Mouse (Mus musculus) monocyte, adult 59 days (primary cell): ENCODE data around the gene Stx2. TPM values are rescaled to one million over a fixed set of nuclear protein-coding genes. Genes with fewer than 3 reads are reported as not detected.

Source experiments
- total RNA-seq, 2 experiments: library from RNA; stranded (reverse); gene quantifications; one replicate each; pipeline ENCODE4 v1.2.4; 2023

Stx2 gene
- 10 to 100 TPM; 16.4 to 23.4 TPM for total RNA-seq

DNA sequence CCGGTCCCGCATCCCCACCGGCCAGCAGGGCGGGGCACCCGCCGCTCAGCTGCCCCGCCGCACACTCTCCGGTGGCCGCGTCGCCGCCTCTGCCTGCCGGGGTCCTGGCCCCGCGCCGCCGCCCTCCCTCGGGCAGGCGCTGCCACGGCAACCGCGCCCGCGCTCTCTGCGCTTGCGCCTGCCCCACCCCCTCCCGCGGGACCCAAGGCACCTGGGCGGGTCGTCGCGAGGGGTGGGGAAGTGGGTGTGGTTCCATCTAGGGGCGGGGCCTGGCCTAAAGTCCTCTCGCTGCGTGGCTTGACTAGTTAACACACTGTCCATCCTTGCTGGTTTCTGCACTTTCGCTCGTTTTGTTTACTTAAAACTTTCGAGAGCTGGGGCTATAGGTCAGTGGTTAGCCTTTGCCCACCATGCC, at the start of gene Stx2:
Stx2 (minus strand) TSS at position 163 of the 415 bp plus-strand sequence.

DNA sequence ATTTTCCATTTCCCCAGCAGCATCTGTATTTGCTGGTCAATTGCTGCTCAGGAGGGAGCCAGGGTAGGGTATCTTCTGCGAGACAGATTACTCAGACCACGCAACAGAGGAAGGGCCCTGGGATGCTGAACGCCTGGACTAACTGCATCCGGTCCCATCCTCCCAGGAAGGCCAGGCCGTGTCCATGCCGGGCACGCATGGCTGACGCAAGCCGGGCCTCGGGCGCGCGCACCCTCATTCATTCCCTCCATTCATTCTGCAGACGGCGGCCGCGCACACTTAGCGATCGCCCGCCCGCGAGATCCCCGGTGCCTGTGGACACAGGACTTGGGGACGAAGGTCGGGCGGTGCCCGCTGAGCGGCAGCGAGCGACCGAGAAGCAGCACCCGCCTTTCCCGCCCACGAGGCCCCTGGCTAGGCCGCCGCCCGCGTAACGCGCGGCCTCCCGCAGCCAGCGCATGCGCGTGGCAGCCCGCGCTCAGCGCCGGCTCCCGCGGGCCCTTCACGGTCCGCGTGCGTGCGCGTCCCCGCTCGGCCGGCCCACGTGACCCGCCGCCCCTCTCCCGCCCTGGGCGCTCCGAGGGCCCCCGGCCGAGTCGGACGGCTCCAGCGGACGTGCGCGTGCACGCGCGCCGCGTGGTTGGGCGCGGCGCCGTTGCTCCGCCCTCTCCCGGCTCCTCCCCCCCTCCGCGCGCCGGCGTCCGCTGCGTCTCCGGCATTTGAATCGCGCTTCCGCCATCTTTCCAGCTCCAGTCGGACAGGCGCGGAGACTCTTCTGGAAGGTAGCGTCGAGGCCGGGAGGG, 11.3 kb upstream of the Stx2 start, which contains the start of gene Ran:
Ran (plus strand) TSS at position 573 of the 803 bp plus-strand sequence.

DNA sequence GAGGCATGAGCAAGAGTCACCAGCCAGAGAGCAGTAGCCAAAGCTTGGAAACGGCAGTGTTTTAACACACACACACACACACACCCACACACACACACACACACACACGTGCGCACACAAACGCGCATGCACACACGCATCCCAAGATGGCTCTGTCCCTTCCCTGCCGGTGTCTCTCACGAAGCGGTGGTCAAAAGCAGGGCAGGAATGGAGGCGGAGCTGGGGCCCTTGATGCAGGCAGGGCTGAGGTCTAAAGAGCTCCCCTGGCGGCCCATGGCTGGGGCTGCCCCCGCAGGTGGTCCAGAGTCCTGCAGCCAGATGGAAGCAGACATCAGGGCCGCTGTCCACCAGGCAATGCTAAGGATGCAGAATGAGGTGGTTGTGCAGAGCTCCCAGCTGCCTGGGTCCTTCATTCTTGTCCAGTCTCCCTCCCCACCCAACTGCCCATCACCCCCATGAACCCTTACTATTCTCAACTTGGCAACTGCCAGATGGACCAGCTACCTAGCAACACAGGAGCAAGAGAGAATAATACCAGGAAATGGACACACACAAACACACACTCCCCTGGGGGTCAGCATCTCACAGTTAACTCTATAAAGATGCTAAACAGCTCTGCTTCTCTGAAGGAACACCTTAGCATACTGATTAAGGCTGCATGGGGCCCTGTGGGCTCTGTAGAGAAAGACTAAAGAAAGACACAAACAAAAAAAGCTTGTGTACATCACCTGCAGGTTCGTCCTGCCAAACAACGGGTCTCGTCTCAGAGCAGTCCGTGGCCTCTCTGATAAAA, 54.9 kb downstream of the Stx2 start, which contains the start of gene Rimbp2:
Rimbp2 (minus strand) TSS at position 209 of the 793 bp plus-strand sequence.

Other genes with a start within 250 kb of the Stx2 start
- not detected for gene Rimbp2, start 55.1 kb downstream of the Stx2 start, total RNA-seq
- gene Ran, start 11.5 kb upstream of the Stx2 start, total RNA-seq, result 10 to 100 TPM; 60.5 to 68.1 TPM
- gene Adgrd1, start 88.2 kb upstream of the Stx2 start, total RNA-seq, result under 1 TPM; 0.12 to 0.55 TPM